Mouse (Mus musculus) E14TG2a.4 (cell line): ENCODE measurements at regions not wholly inside any gene's neighbourhood (a gene's known extent, or its start where the extent isn't known, plus 50 kb on each side); places are given as distances from the start of the nearest gene placed in this dataset.

Source experiments
- CTCF ChIP-seq: conservative IDR thresholded peaks from 2 replicates; pipeline ENCODE4 v1.5.1; 2014; ENCODE audit warnings: low read length
- NANOG ChIP-seq: IDR thresholded peaks from 2 replicates; pipeline ENCODE4 v1.6.1; 2014; ENCODE audit warnings: borderline replicate concordance, low read length, mixed read lengths
- POU5F1 ChIP-seq: IDR thresholded peaks from 2 replicates; pipeline ENCODE4 v1.6.1; 2014; ENCODE audit warnings: low read length, borderline replicate concordance

DNA sequence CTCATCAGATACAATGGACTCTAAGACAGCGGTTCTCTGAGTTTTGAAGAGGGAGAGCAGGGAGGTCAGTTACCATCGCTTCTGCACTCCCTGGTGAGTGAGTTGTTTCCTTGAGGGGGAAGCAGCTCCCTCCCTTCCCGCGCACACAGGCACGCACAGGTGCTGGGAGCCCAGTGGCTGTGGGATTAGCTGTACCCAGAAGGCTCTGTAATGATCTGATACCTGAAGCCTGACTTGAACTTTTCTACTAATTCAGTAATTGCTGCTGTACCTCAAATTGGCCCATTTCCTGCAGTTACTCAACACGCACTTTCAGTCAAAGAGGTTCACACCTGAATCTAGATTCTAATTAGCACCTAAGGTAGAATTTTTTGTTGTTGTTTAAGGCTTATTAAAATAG lies 158.6 kb downstream of the Sox2 start:
- no peak for TF ChIP-seq CTCF
- no peak for TF ChIP-seq POU5F1
- no peak for TF ChIP-seq NANOG
